Mouse (Mus musculus) CH12.LX (cell line): Measurements from ENCODE around the gene Kmo. TPM values are rescaled to one million over a fixed set of nuclear protein-coding genes. Genes with fewer than 3 reads are reported as not detected.

Source experiments
- DNase-seq: peaks from one replicate; pipeline ENCODE4 v3.0.0-alpha.2; 2013; ENCODE audit errors: extremely low read depth
- H3K27ac ChIP-seq: 2 replicates; pipeline ENCODE4 v1.5.1; 2012; ENCODE audit warnings: low read depth, mild to moderate bottlenecking, control low read depth, moderate library complexity; ENCODE audit not compliant: insufficient read depth
- H3K27me3 ChIP-seq: replicated peaks from 2 replicates; pipeline ENCODE3; 2012; ENCODE audit warnings: inconsistent platforms
- H3K36me3 ChIP-seq, 2 experiments: replicated peaks in 1 of 2; 2 replicates each; pipeline versions ENCODE3 to v1.6.1; 2012; ENCODE audit warnings: inconsistent platforms in 1 of 2, low read length in 1 of 2, mild to moderate bottlenecking in 1 of 2, mixed read lengths in 1 of 2, moderate library complexity in 1 of 2; ENCODE audit not compliant: control insufficient read depth in 1 of 2, insufficient read depth in 1 of 2
- H3K4me1 ChIP-seq, 2 experiments: 2 replicates each; pipeline ENCODE4 v1.6.1; 2012; ENCODE audit warnings: inconsistent platforms in 1 of 2, moderate library complexity in 1 of 2; ENCODE audit not compliant: insufficient read depth in 2 of 2, control insufficient read depth in 1 of 2
- H3K4me2 ChIP-seq: 2 replicates; pipeline ENCODE4 v1.6.1; 2012; ENCODE audit warnings: low read depth, mild to moderate bottlenecking, control low read depth; ENCODE audit not compliant: poor library complexity, insufficient read depth, severe bottlenecking
- H3K4me3 ChIP-seq, 3 experiments: fragments of 150-350 bp in 1 of 3; sonication (generic) in 1 of 3; replicated peaks in 1 of 3; 2 replicates each; pipeline versions ENCODE3 to v1.5.1; 2011 to 2012; ENCODE audit warnings: low read depth in 2 of 3, low read length in 2 of 3, mild to moderate bottlenecking in 2 of 3, moderate library complexity in 2 of 3, control low read depth in 1 of 3, improper control_type of control experiment in 1 of 3, inconsistent platforms in 1 of 3, mixed read lengths in 1 of 3; ENCODE audit not compliant: poor library complexity in 1 of 3
- H3K79me2 ChIP-seq: replicated peaks from 2 replicates; pipeline ENCODE4 v1.6.1; 2012; ENCODE audit warnings: mild to moderate bottlenecking, moderate library complexity; ENCODE audit not compliant: control insufficient read depth, poor library complexity, insufficient read depth, severe bottlenecking; ENCODE audit errors: extremely low read depth
- H3K9ac ChIP-seq: 2 replicates; pipeline ENCODE4 v1.6.1; 2012; ENCODE audit warnings: low read depth, mild to moderate bottlenecking, control low read depth, moderate library complexity; ENCODE audit not compliant: insufficient read depth
- H3K9me3 ChIP-seq: replicated peaks from 2 replicates; pipeline ENCODE3; 2012; ENCODE audit warnings: low read length, inconsistent platforms, mixed read lengths
- CHD2 ChIP-seq: IDR thresholded peaks from 2 replicates; pipeline ENCODE4 v1.6.1; 2011; ENCODE audit warnings: low read length, improper control_type of control experiment
- CTCF ChIP-seq, 2 experiments: IDR thresholded peaks in 1 of 2; conservative IDR thresholded peaks in 1 of 2; 2 replicates each; pipeline ENCODE4 v1.5.1; 2011 to 2012; ENCODE audit warnings: low read depth in 2 of 2, low read length in 2 of 2, improper control_type of control experiment in 1 of 2, inconsistent platforms in 1 of 2, mild to moderate bottlenecking in 1 of 2, moderate library complexity in 1 of 2
- E2F4 ChIP-seq: IDR thresholded peaks from 2 replicates; pipeline ENCODE4 v1.6.1; 2011; ENCODE audit warnings: low read depth, low read length, improper control_type of control experiment; ENCODE audit not compliant: insufficient replicate concordance
- ELF1 ChIP-seq: IDR thresholded peaks from 2 replicates; pipeline ENCODE4 v1.6.1; 2014; ENCODE audit warnings: low read depth, mild to moderate bottlenecking, inconsistent platforms, low read length, improper control_type of control experiment
- GABPA ChIP-seq: IDR thresholded peaks from 2 replicates; pipeline ENCODE4 v1.6.1; 2012; ENCODE audit warnings: low read depth, low read length, improper control_type of control experiment, inconsistent platforms; ENCODE audit not compliant: insufficient replicate concordance
- IRF4 ChIP-seq: IDR thresholded peaks from 2 replicates; pipeline ENCODE4 v1.6.1; 2014; ENCODE audit warnings: low read depth, mild to moderate bottlenecking, inconsistent platforms, low read length, improper control_type of control experiment
- JUN ChIP-seq: IDR thresholded peaks from 2 replicates; pipeline ENCODE4 v1.6.1; 2011; ENCODE audit warnings: low read depth, mild to moderate bottlenecking, low read length, improper control_type of control experiment, moderate library complexity; ENCODE audit not compliant: insufficient read depth
- MAFK ChIP-seq: IDR thresholded peaks from 2 replicates; pipeline ENCODE4 v1.6.1; 2011; ENCODE audit warnings: low read length, improper control_type of control experiment; ENCODE audit not compliant: insufficient replicate concordance
- MAZ ChIP-seq: IDR thresholded peaks from 2 replicates; pipeline ENCODE4 v1.6.1; 2012; ENCODE audit warnings: low read depth, mild to moderate bottlenecking, inconsistent platforms, low read length, improper control_type of control experiment, moderate library complexity
- MEF2A ChIP-seq: IDR thresholded peaks from 2 replicates; pipeline ENCODE4 v1.6.1; 2014; ENCODE audit warnings: low read depth, mild to moderate bottlenecking, inconsistent platforms, low read length, improper control_type of control experiment, borderline replicate concordance
- NELFE ChIP-seq: IDR thresholded peaks from 2 replicates; pipeline ENCODE4 v1.6.1; 2011; ENCODE audit warnings: low read depth, low read length, improper control_type of control experiment
- NRF1 ChIP-seq: IDR thresholded peaks from 2 replicates; pipeline ENCODE4 v1.6.1; 2014; ENCODE audit warnings: low read depth, mild to moderate bottlenecking, inconsistent platforms, low read length, improper control_type of control experiment, moderate library complexity
- POLR2A ChIP-seq: IDR thresholded peaks from 2 replicates; pipeline ENCODE4 v1.6.1; 2011; ENCODE audit warnings: low read depth, mild to moderate bottlenecking, improper control_type of control experiment, low read length
- SIN3A ChIP-seq: IDR thresholded peaks from 2 replicates; pipeline ENCODE4 v1.6.1; 2012; ENCODE audit warnings: low read length, improper control_type of control experiment, inconsistent platforms
- SMC3 ChIP-seq: IDR thresholded peaks from 2 replicates; pipeline ENCODE4 v1.6.1; 2011; ENCODE audit warnings: low read depth, low read length, improper control_type of control experiment
- TBP ChIP-seq: conservative IDR thresholded peaks from 2 replicates; pipeline ENCODE4 v1.6.1; 2011; ENCODE audit warnings: low read depth, low read length, improper control_type of control experiment
- USF1 ChIP-seq: IDR thresholded peaks from 2 replicates; pipeline ENCODE4 v1.6.1; 2014; ENCODE audit warnings: low read depth, mild to moderate bottlenecking, inconsistent platforms, low read length, improper control_type of control experiment
- ZC3H11A ChIP-seq: IDR thresholded peaks from 2 replicates; pipeline ENCODE4 v1.6.1; 2012; ENCODE audit warnings: low read depth, mild to moderate bottlenecking, inconsistent platforms, low read length, improper control_type of control experiment
- ZNF384 ChIP-seq: IDR thresholded peaks from 2 replicates; pipeline ENCODE4 v1.6.1; 2012; ENCODE audit warnings: low read depth, low read length, improper control_type of control experiment, inconsistent platforms
- dilution Hi-C: fragments of 300-500 bp; cut with MboI; formaldehyde crosslinking; loops from 2 replicates; pipeline ENCODE4 v1.14.3; 2020; ENCODE audit warnings: low sequenced_read_pairs; ENCODE audit not compliant: extremely low pct_unique_long_range_greater_than_20kb, extremely low pct_ligation_motif_present
- in situ Hi-C: fragments of 300-500 bp; cut with MboI; formaldehyde crosslinking; loops from 3 replicates; pipeline ENCODE4 v1.14.3; 2019; ENCODE audit warnings: low sequenced_read_pairs, low pct_ligation_motif_present, low pct_unique_long_range_greater_than_20kb, mixed read lengths
- polyA plus RNA-seq: library from polyadenylated mRNA; unstranded; fragments of >175 nt; gene quantifications from 2 replicates; pipeline ENCODE4 v1.2.1, GENCODE M21; 2012; ENCODE audit warnings: low read depth; ENCODE audit not compliant: insufficient read length
- total RNA-seq, 2 experiments: library from RNA; depleted of rRNA; stranded (reverse); fragments of 300-350 nt in 1 of 2; fragments of >200 nt in 1 of 2; gene quantifications; 2 replicates each; pipeline ENCODE4 v1.2.3; 2012 to 2014

Kmo gene
- total and polyA plus RNA-seq, 3 experiments = 9.7 to 49.2 (median 42.5) TPM

DNA sequence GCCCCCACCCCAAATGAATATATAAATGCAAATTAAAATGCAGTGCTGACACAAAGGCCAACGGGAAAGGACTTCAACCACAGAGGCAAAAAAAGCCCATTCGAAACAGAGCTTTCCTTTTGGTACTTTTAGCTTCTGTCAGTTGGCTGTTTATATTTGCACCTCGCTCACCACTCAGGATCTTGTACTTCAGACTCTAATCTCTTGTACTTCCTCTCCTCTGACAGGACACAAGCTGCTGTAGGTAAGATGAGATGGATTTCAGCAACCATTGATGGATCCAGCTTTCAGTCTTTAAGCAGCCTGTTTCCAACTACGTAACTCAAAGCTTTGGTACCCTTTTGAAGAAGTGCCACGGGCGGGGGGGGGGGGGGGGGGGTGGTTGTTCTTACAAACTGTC lies 60.8 kb downstream of the Kmo start:
- in situ Hi-C loops = no loop called here
- Histone ChIP-seq H3K36me3 (peaks cover 0 to 6% of the 10 kb centered on the region in 2 experiments), H3K4me1 (no peaks in the 10 kb centered on the region)
- TF ChIP-seq E2F4 (no peak), NRF1 (no peak), POLR2A (no peak), CHD2 (no peak), CTCF (conservative IDR thresholded peaks at IDR 0.05 in 1 of 2, IDR thresholded peaks at IDR 0.05 in 1 of 2; ENCODE audit: low read depth in 2 of 2, low read length in 2 of 2) (no peak), MEF2A (no peak), JUN (no peak), IRF4 (no peak), GABPA (no peak), ELF1 (no peak), ZNF384 (no peak), USF1 (no peak), TBP (no peak), NELFE (no peak), MAZ (no peak)
- TF ChIP-seq, all 38 proteins: peak for 0
- Histone ChIP-seq H3K9me3 (no peaks in the 10 kb centered on the region), H3K79me2 (no peaks in the 10 kb centered on the region), H3K27me3 (no peaks in the 10 kb centered on the region), H3K4me2 (no peak overlapping the region), H3K9ac (no peak overlapping the region), H3K27ac (no peak overlapping the region), H3K4me3 (no peak overlapping the region)
- dilution Hi-C loops = no loop called here
- DNase-seq = no peak

DNA sequence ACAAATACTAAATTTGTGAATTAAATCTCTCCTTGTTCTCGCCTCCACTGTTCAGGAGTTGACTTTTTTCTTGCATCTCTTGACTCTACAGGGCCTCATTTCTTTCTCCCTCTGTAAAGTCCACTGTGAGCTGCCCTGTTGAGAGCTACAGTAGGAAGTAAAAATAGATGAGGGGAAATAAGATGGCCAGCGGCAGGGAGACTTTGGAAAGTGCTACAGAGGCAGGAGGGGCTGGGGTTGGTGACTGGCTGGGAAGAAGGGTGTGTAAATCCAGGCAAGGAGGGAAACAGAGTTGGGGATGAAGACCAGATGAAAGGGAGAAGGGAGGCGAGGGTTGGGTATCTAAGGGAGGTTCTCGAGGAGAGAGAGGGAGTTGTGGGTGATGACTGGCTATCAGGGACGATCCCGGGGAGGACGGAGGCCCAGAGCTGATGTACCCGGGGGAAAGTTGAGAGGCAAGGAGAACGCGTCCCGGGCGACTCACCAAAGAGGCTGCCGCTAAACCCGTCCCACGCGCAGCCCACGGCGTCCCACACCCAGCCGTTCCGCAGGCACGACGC lies 71.6 kb downstream of the Kmo start:
- dilution Hi-C loops = no loop called here
- peak overlapping the region; percentile 97 for H3K4me2 ChIP-seq
- H3K9me3 ChIP-seq = no peaks in the 10 kb centered on the region
- H3K79me2 ChIP-seq = no peaks in the 10 kb centered on the region
- H3K9ac ChIP-seq = peak overlapping the region; percentile 62
- peaks cover 5 to 27% of the 10 kb centered on the region in 2 experiments; a peak in 3 of 4 replicates for H3K4me1 ChIP-seq
- no peaks in the 10 kb centered on the region for H3K27me3 ChIP-seq
- peak; percentile 15 for DNase-seq
- in situ Hi-C loops = no loop called here
- no peak overlapping the region for H3K27ac ChIP-seq
- H3K36me3 ChIP-seq = peaks cover 0 to 15% of the 10 kb centered on the region in 2 experiments
- no peak for TF ChIP-seq MAFK
- TF ChIP-seq ZC3H11A = no peak
- no peak for TF ChIP-seq SMC3
- TF ChIP-seq CTCF (conservative IDR thresholded peaks at IDR 0.05 in 1 of 2, IDR thresholded peaks at IDR 0.05 in 1 of 2; ENCODE audit: low read depth in 2 of 2, low read length in 2 of 2) = no peak
- no peak for TF ChIP-seq JUN
- TF ChIP-seq SIN3A = 0 out of 2 replicates have a peak, but pooled peaks have one; percentile 13
- H3K4me3 ChIP-seq = peak overlapping the region; percentile 77 to 89 (median 87)
